Mouse (Mus musculus) mouse trophoblast stem cell (cell line): ENCODE measurements at regions not wholly inside any gene's neighbourhood (a gene's known extent, or its start where the extent isn't known, plus 50 kb on each side); places are given as distances from the start of the nearest gene placed in this dataset.
"Not testable (repeated sequence)": the region's sequence is repeated elsewhere in the genome, so short reads cannot be mapped to it uniquely, and the experiment has no call there.

Experiments
- in situ Hi-C, 2 experiments: fragments of 300-500 bp; cut with MseI, MboI; formaldehyde crosslinking; loops; 2 replicates in 1 of 2; 3 replicates in 1 of 2; pipeline ENCODE4 v1.15.1; 2025

DNA sequence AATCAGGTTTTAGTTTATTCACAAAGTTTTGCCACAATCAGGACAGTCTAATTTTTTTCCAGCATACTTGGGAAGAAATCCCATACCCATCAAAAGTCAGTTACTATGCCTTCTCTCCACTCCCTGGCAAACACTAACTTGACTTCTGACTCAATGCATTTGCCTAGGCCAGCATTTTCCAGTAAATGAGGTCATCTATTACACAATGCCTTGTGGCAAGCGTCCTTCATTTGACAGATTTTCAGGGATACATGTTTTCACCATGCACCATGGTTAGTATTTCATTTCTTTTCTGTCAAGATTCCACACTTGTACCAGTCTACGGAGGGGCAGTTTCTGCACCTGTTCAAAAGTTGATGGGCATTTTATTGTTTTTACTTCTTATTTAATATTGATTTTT lies 88.4 kb upstream of the Slc2a12 start:
- in situ Hi-C loops: not testable (repeated sequence)

DNA sequence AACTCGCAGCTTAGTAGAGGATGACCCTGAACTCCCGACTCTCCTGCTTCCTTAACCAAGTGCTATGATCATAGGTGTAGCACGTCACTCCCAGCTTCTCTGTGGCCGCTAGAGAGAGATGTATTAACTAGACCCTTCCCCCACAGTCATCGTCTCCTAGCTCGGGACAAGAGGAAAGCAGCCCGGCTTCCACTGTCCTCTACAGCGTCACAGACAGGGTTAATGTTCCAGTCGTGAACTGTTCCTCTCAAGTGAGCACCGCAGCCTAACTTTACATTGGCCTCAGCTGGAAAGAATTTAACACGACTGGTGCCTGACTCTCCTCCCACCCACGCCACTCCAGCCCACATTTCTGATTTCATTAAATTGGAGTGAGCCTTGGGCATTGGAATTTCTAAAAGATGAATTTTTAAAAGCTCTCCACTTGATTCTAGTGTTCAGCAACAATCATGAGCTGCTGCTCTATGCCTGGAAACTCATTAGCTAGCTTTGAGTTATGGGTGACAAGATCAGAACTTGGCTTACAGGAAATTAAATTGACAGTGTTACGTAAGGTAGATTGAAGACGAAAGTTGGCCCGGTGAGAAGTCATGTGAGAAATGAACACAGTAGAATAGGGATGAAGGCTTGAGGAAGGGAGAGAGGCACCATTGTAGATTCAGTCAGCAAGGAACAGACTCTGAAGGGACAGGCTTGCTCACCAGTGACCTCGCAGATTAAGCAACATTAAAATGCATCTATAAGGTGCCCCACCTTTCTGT lies 75.4 kb upstream of the Slc2a12 start:
- in situ Hi-C loops: loop anchor here in 1 of 2 experiments (10.0 kb wide), 1 partner anchor 215 kb away; no protein-coding TSS in a partner anchor

DNA sequence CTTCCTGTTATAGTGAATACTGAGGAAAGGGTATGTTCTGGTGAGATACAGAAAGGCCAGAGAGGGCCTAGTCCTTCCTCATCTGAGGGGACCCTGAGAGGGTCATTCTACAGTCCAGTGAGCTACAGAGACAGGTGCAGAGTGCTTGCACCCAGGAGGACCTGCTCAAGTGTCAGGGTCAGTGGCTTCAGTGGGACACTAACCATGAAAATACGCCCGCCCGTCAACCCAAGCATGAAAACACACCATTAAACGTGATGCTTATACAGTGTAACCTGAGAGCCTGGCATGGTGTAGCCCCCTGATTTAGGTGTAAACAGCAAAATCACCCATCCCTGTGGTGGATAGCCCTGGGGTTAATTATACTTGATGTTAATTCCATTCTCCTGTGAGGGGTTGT lies 70.8 kb upstream of the Slc2a12 start:
- in situ Hi-C loops: loop anchor here in 1 of 2 experiments (10.0 kb wide), 1 partner anchor 211 kb away; no protein-coding TSS in a partner anchor

DNA sequence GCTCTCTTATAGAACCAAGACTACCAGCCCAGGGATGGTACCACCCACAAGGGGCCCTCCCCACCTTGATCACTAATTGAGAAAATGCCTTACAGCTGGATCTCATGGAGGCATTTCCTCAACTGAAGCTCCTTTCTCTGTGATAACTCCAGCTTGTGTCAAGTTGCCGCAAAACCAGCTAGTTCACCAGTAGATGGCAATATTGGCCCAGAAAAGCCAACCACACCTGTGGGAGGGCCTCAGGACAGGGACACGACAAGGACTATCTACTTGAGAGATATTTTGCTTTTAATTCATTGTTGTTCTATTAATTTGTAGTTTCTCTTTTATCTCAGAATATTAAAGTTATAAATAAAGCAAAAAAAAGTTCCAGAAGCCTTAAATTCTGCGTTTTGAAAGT lies 65.4 kb upstream of the Slc2a12 start:
- in situ Hi-C loops: loop anchor here in 1 of 2 experiments (5.0 to 10.0 kb wide), 2 partner anchors 87 to 205 kb away; no protein-coding TSS in a partner anchor

DNA sequence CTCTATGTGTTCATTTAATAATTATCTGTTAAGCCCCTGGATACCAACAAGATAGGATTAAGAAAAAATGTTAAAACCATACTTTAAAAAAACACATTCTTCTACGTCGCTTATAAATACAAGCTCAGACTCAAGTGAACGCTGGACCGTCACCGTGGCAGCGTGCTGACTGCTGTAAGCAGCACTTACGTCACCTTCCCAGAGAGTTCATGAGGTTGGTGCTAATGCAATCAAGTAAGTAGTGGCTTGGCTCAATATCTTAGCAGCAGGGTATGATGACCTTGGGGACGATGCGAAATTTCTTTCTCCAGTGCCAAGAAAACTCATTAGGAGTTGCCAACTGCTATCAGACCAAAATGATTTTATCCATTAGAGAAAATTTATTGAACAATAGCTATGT lies 63.5 kb upstream of the Slc2a12 start:
- in situ Hi-C loops: loop anchor here in 1 of 2 experiments (5.0 kb wide), 1 partner anchor 104 kb away; no protein-coding TSS in a partner anchor

DNA sequence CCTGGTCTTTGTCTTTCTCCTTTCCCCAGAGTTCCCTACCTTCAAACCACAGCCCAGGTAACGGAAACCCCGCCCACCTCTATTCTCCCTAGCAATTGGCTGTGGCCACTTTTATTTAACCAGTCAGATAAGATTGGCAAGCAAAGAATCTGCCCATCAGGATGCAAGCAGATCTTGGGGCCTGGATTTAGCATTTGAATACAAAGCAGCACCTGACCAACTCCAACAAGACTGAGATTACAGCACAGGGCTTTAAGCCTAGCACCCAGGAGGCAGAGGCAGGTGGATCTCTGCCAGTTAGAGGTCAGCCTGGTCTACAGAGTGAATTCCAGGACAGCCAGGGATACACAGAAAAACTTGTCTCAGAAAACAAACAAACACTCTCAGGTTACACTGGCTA lies 61.5 kb upstream of the Slc2a12 start:
- in situ Hi-C loops: loop anchor here in 1 of 2 experiments (5.0 kb wide), 1 partner anchor 106 kb away; no protein-coding TSS in a partner anchor

DNA sequence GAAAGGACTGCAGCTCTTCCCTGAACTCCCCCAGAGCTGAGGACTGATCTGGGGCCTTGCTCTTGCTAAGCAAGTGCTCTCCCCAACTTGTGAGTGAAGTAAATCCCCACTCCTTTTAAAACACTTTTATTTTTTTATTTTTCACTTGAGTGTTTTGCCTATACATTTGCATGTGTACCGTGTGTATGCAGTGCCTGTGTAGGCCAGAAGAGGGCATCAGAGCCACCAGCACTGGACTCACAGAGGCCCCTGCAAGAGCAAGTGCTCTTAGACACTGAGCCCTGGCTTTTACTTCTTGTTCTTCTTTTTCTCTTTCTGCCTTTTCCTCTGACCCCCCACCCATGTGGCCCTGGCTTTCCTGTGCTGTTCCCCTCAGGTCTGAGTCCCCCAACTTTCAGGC lies 56.2 kb upstream of the Slc2a12 start:
- in situ Hi-C loops: not testable (repeated sequence)

DNA sequence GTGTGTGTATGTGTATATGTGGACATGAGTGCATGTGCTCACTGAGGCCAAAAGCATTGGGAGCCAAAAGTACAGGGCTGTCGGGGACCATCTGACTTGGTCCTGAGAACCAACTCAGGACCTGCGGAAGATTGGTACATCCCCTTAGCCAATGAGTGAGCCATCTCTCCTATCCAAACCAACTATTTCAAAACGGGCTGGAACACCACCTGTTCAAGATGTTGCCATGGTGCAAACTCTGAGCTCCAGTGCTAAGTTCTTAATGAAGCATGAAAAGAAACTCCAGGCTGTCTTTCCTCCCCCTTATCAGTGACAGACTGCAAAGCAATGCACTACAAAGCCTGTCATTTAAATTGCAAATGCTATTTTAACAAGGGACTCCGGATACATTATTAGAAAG lies 53.1 kb upstream of the Slc2a12 start:
- in situ Hi-C loops: not testable (repeated sequence)

DNA sequence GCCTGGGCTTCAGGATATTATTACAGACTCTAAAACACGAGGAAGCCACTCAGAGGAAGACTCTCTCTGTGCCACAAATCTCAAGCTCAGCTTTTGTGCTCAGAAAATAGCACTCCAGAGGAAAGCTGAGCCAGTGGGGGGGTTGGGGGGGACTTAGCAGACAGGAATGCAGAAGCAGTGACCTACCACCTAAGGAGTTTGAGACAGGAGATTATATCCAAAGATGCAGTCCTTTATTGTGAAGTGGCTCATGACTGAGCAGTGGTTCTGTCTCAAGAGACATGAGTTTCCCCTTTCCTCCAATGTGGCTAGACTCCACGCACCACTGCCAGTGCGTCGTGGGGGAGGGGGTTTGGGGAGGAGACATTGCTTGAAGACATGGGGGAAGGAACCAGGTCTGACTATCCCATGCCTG lies 52.6 kb upstream of the Slc2a12 start:
- in situ Hi-C loops: not testable (repeated sequence)

DNA sequence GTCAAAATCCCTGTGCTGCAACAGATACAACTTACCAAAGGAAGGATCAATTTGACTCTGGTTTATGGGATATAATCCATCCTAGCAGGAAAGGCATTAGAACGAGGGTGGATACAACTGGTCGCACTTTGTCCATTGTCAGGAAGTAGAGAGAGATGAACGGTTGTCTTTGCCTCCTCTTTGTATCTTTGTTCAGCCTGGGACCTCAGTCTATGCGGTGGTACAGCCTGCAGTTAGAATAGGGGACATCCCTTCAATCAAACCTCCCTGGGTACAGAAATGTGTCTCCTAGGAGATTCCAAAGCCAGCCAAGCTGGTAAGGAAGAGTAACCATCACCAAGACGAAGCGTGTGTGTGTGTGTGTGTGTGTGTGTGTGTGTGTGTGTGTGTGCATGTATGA lies 52.1 kb upstream of the Slc2a12 start:
- in situ Hi-C loops: not testable (repeated sequence)
